Mouse (Mus musculus): ENCODE measurements at regions not wholly inside any gene's neighbourhood (a gene's known extent, or its start where the extent isn't known, plus 50 kb on each side); places are given as distances from the start of the nearest gene placed in this dataset.
A peak's percentile ranks its signal among the peaks of the same experiment; 100 is the strongest.
"Not testable (repeated sequence)": the region's sequence is repeated elsewhere in the genome, so short reads cannot be mapped to it uniquely, and the experiment has no call there.

- DNase-seq (ENCODE audit: low spot score in 2 of 2) = no peak
Measured at GRCm38 (mm10) chr7:113010150-113010549, 56.4 kb downstream of the Rassf10 start.

- DNase-seq (ENCODE audit: low spot score in 2 of 2) = no peak
Measured at GRCm38 (mm10) chr7:113017092-113017755, 63.5 kb downstream of the Rassf10 start.

GRCm38 (mm10) chr7:113021412-113021811, 67.7 kb downstream of the Rassf10 start:
- DNase-seq (ENCODE audit: low spot score in 2 of 2) = no peak

GRCm38 (mm10) chr7:113022516-113022915, 68.8 kb downstream of the Rassf10 start:
- no peak for DNase-seq (ENCODE audit: low spot score in 2 of 2)

GRCm38 (mm10) chr7:113025758-113026157, 72.0 kb downstream of the Rassf10 start:
- DNase-seq (ENCODE audit: low spot score in 2 of 2) = no peak

GRCm38 (mm10) chr7:113026290-113027075, 72.7 kb downstream of the Rassf10 start:
- DNase-seq (ENCODE audit: low spot score in 2 of 2) = no peak

GRCm38 (mm10) chr7:113027125-113027801, 73.5 kb downstream of the Rassf10 start:
- no peak for DNase-seq (ENCODE audit: low spot score in 2 of 2)

- no peak for DNase-seq (ENCODE audit: low spot score in 2 of 2)
Measured at GRCm38 (mm10) chr7:113030053-113030752, 76.4 kb downstream of the Rassf10 start.

- DNase-seq (ENCODE audit: low spot score in 2 of 2) = no peak
Measured at GRCm38 (mm10) chr7:113035751-113036150, 82.0 kb downstream of the Rassf10 start.

- DNase-seq (ENCODE audit: low spot score in 2 of 2) = no peak
Measured at GRCm38 (mm10) chr7:113037825-113038613, 84.3 kb downstream of the Rassf10 start.

GRCm38 (mm10) chr7:113038906-113039671, 85.3 kb downstream of the Rassf10 start:
- DNase-seq (ENCODE audit: low spot score in 2 of 2) = no peak

- not testable (repeated sequence) for DNase-seq (ENCODE audit: low spot score in 2 of 2)
Measured at GRCm38 (mm10) chr7:113045613-113046159, 91.9 kb downstream of the Rassf10 start.

- no peak for DNase-seq (ENCODE audit: low spot score in 2 of 2)
Measured at GRCm38 (mm10) chr7:113046406-113046805, 92.6 kb downstream of the Rassf10 start.

- no peak for DNase-seq (ENCODE audit: low spot score in 2 of 2)
Measured at GRCm38 (mm10) chr7:113047583-113047982, 93.8 kb downstream of the Rassf10 start.

GRCm38 (mm10) chr7:113048097-113048795, 94.5 kb downstream of the Rassf10 start:
- DNase-seq (ENCODE audit: low spot score in 2 of 2) = peak in 1 of 2 experiments; percentile 31

- DNase-seq (ENCODE audit: low spot score in 2 of 2) = no peak
Measured at GRCm38 (mm10) chr7:113049440-113049839, 95.7 kb downstream of the Rassf10 start.

- DNase-seq (ENCODE audit: low spot score in 2 of 2) = no peak
Measured at GRCm38 (mm10) chr7:113052952-113053351, 99.2 kb downstream of the Rassf10 start.

- no peak for DNase-seq (ENCODE audit: low spot score in 2 of 2)
Measured at GRCm38 (mm10) chr7:113056421-113056820, 102.7 kb downstream of the Rassf10 start.

Data from adrenal gland, postnatal 4 days (tissue).